Mouse (Mus musculus): ENCODE data around the gene Trabd2b.

GRCm38 (mm10) chr4:114461093-114461492, 54.6 kb downstream of the Trabd2b start:
- TF ChIP-seq CTCF (IDR thresholded peaks at IDR 0.05; ENCODE audit: extremely low read depth, insufficient read depth, low read length) (no peak), POLR2A (IDR thresholded peaks at IDR 0.05; ENCODE audit: extremely low read depth, insufficient read depth, low read length) (no peak)

Measured in cortical plate, adult 2 months (tissue).